Mouse (Mus musculus): Measurements from ENCODE around the gene Gna15. TPM values are rescaled to one million over a fixed set of nuclear protein-coding genes. Genes with fewer than 3 reads are reported as not detected.

The Gna15 gene
- polyA plus RNA-seq, 1 experiment = 3.4 TPM

- TF ChIP-seq CTCF (IDR thresholded peaks at IDR 0.05; ENCODE audit: extremely low read depth, insufficient read depth, low read length) = peak; percentile 37; the same call in 1 of the 2 replicates
- peak; percentile 30; the same call in 1 of the 2 replicates for TF ChIP-seq POLR2A (IDR thresholded peaks at IDR 0.05; ENCODE audit: extremely low read depth, insufficient read depth, low read length)
- H3K4me1 ChIP-seq (ENCODE audit: control insufficient read depth, insufficient read depth, low read length) = peaks cover 7% of the 10 kb centered on the region; the same call in 1 of the 2 replicates
- peak within 1 kb of the TSS; percentile 93 for H3K27ac ChIP-seq (ENCODE audit: insufficient read depth, low read length)
- peak within 1 kb of the TSS; percentile 99 for H3K4me3 ChIP-seq (ENCODE audit: insufficient read depth, low read length)
Measured at GRCm38 (mm10) chr10:81482533-81482889, 41.5 kb downstream of the Gna15 start, which contains the start of gene Celf5. Gene Celf5, minus strand, starts transcription at chr10:81482709.

- peaks cover 7% of the 10 kb centered on the region; the same call in 1 of the 2 replicates for H3K4me1 ChIP-seq (ENCODE audit: control insufficient read depth, insufficient read depth, low read length)
Measured at GRCm38 (mm10) chr10:81481605-81482532, 42.2 kb downstream of the Gna15 start.

GRCm38 (mm10) chr10:81474461-81474860, 49.6 kb downstream of the Gna15 start:
- H3K4me1 ChIP-seq (ENCODE audit: control insufficient read depth, insufficient read depth, low read length) = peaks cover 20% of the 10 kb centered on the region
- no peak overlapping the region for H3K4me3 ChIP-seq (ENCODE audit: insufficient read depth, low read length)
- TF ChIP-seq POLR2A (IDR thresholded peaks at IDR 0.05; ENCODE audit: extremely low read depth, insufficient read depth, low read length) (no peak), CTCF (IDR thresholded peaks at IDR 0.05; ENCODE audit: extremely low read depth, insufficient read depth, low read length) (no peak)
- H3K27ac ChIP-seq (ENCODE audit: insufficient read depth, low read length) = peak overlapping the region; percentile 51; the same call in 1 of the 2 replicates

More at GRCm38 (mm10) chr10:81481605-81482532, 42.2 kb downstream of the Gna15 start:
- H3K4me3 ChIP-seq (ENCODE audit: insufficient read depth, low read length) = peak overlapping the region; percentile 99
- H3K27ac ChIP-seq (ENCODE audit: insufficient read depth, low read length) = peak overlapping the region; percentile 93
- TF ChIP-seq CTCF (IDR thresholded peaks at IDR 0.05; ENCODE audit: extremely low read depth, insufficient read depth, low read length) = no peak
- no peak for TF ChIP-seq POLR2A (IDR thresholded peaks at IDR 0.05; ENCODE audit: extremely low read depth, insufficient read depth, low read length)

- no peak for TF ChIP-seq CTCF (IDR thresholded peaks at IDR 0.05; ENCODE audit: extremely low read depth, insufficient read depth, low read length)
- TF ChIP-seq POLR2A (IDR thresholded peaks at IDR 0.05; ENCODE audit: extremely low read depth, insufficient read depth, low read length) = 0 out of 2 replicates have a peak, but pooled peaks have one; percentile 18
- peak overlapping the region; percentile 38; the same call in 1 of the 2 replicates for H3K4me3 ChIP-seq (ENCODE audit: insufficient read depth, low read length)
- peak overlapping the region; percentile 75; the same call in 1 of the 2 replicates for H3K27ac ChIP-seq (ENCODE audit: insufficient read depth, low read length)
- H3K4me1 ChIP-seq (ENCODE audit: control insufficient read depth, insufficient read depth, low read length) = peaks cover 21% of the 10 kb centered on the region
Measured at GRCm38 (mm10) chr10:81473003-81473451, 51.0 kb downstream of the Gna15 start.

- Histone ChIP-seq H3K27ac (ENCODE audit: insufficient read depth, low read length) (no peak overlapping the region), H3K4me3 (ENCODE audit: insufficient read depth, low read length) (peak overlapping the region; percentile 38)
Measured at GRCm38 (mm10) chr10:81472403-81473002, 51.5 kb downstream of the Gna15 start.

GRCm38 (mm10) chr10:81470454-81470853, 53.6 kb downstream of the Gna15 start:
- Histone ChIP-seq H3K4me3 (ENCODE audit: insufficient read depth, low read length) (no peak overlapping the region), H3K27ac (ENCODE audit: insufficient read depth, low read length) (peak overlapping the region; percentile 79; the same call in 1 of the 2 replicates), H3K4me1 (ENCODE audit: control insufficient read depth, insufficient read depth, low read length) (peaks cover 22% of the 10 kb centered on the region)
- TF ChIP-seq CTCF (IDR thresholded peaks at IDR 0.05; ENCODE audit: extremely low read depth, insufficient read depth, low read length) = no peak
- no peak for TF ChIP-seq POLR2A (IDR thresholded peaks at IDR 0.05; ENCODE audit: extremely low read depth, insufficient read depth, low read length)

More at GRCm38 (mm10) chr10:81472403-81473002, 51.5 kb downstream of the Gna15 start:
- H3K4me1 ChIP-seq (ENCODE audit: control insufficient read depth, insufficient read depth, low read length) = peaks cover 23% of the 10 kb centered on the region
- TF ChIP-seq CTCF (IDR thresholded peaks at IDR 0.05; ENCODE audit: extremely low read depth, insufficient read depth, low read length) = no peak
- no peak for TF ChIP-seq POLR2A (IDR thresholded peaks at IDR 0.05; ENCODE audit: extremely low read depth, insufficient read depth, low read length)

GRCm38 (mm10) chr10:81469253-81469652, 54.8 kb downstream of the Gna15 start:
- H3K4me1 ChIP-seq (ENCODE audit: control insufficient read depth, insufficient read depth, low read length) = peaks cover 17% of the 10 kb centered on the region
- no peak overlapping the region for H3K4me3 ChIP-seq (ENCODE audit: insufficient read depth, low read length)
- TF ChIP-seq CTCF (IDR thresholded peaks at IDR 0.05; ENCODE audit: extremely low read depth, insufficient read depth, low read length) (no peak), POLR2A (IDR thresholded peaks at IDR 0.05; ENCODE audit: extremely low read depth, insufficient read depth, low read length) (peak; percentile 37; the same call in 1 of the 2 replicates)
- peak overlapping the region; percentile 75 for H3K27ac ChIP-seq (ENCODE audit: insufficient read depth, low read length)

- H3K27ac ChIP-seq (ENCODE audit: insufficient read depth, low read length) = 0 out of 2 replicates have a peak overlapping the region, but pooled peaks have one; percentile 39
- peaks cover 15% of the 10 kb centered on the region for H3K4me1 ChIP-seq (ENCODE audit: control insufficient read depth, insufficient read depth, low read length)
- H3K4me3 ChIP-seq (ENCODE audit: insufficient read depth, low read length) = no peak overlapping the region
- no peak for TF ChIP-seq CTCF (IDR thresholded peaks at IDR 0.05; ENCODE audit: extremely low read depth, insufficient read depth, low read length)
- TF ChIP-seq POLR2A (IDR thresholded peaks at IDR 0.05; ENCODE audit: extremely low read depth, insufficient read depth, low read length) = no peak; the same call in 1 of the 2 replicates
Measured at GRCm38 (mm10) chr10:81467670-81468235, 56.3 kb downstream of the Gna15 start.

- Histone ChIP-seq H3K4me1 (ENCODE audit: control insufficient read depth, insufficient read depth, low read length) (peaks cover 15% of the 10 kb centered on the region), H3K4me3 (ENCODE audit: insufficient read depth, low read length) (no peak overlapping the region), H3K27ac (ENCODE audit: insufficient read depth, low read length) (no peak overlapping the region)
- TF ChIP-seq POLR2A (IDR thresholded peaks at IDR 0.05; ENCODE audit: extremely low read depth, insufficient read depth, low read length) = no peak
- no peak for TF ChIP-seq CTCF (IDR thresholded peaks at IDR 0.05; ENCODE audit: extremely low read depth, insufficient read depth, low read length)
Measured at GRCm38 (mm10) chr10:81466881-81467280, 57.1 kb downstream of the Gna15 start.

All from cortical plate, adult 2 months (tissue).